Mouse (Mus musculus) hindbrain, embryonic 15.5 days (tissue): ENCODE data around the gene Klk1b24. TPM values are rescaled to one million over a fixed set of nuclear protein-coding genes. Genes with fewer than 3 reads are reported as not detected.
"Not testable (repeated sequence)": the region's sequence is repeated elsewhere in the genome, so short reads cannot be mapped to it uniquely, and the experiment has no call there.

Source experiments
- ATAC-seq: fragments of 200-750 bp; cut with Nextera tagmentation; 2 replicates; pipeline ENCODE4 v1.8.0; 2017; ENCODE audit warnings: low read depth, moderate number of reproducible peaks, moderate TSS enrichment; ENCODE audit not compliant: low FRiP score
- H3K27ac ChIP-seq: fragments of 300-500 bp; sonication (generic); replicated peaks from 2 replicates; pipeline ENCODE4 v1.5.1; 2015; ENCODE audit warnings: mild to moderate bottlenecking, inconsistent platforms
- H3K27me3 ChIP-seq: fragments of 300-500 bp; sonication (generic); 2 replicates; pipeline ENCODE4 v1.6.1; 2015; ENCODE audit warnings: control low read depth, inconsistent platforms
- H3K36me3 ChIP-seq: fragments of 300-500 bp; sonication (generic); 2 replicates; pipeline ENCODE4 v1.6.1; 2015; ENCODE audit warnings: control low read depth, inconsistent platforms
- H3K4me1 ChIP-seq: fragments of 300-500 bp; sonication (generic); replicated peaks from 2 replicates; pipeline ENCODE4 v1.6.1; 2015; ENCODE audit warnings: control low read depth, inconsistent platforms
- H3K4me2 ChIP-seq: fragments of 300-500 bp; sonication (generic); 2 replicates; pipeline ENCODE4 v1.6.1; 2015; ENCODE audit warnings: moderate library complexity, mild to moderate bottlenecking, inconsistent platforms
- H3K4me3 ChIP-seq: fragments of 300-500 bp; sonication (generic); 2 replicates; pipeline ENCODE4 v1.5.1; 2015; ENCODE audit warnings: mild to moderate bottlenecking, inconsistent platforms
- H3K9ac ChIP-seq: fragments of 300-500 bp; sonication (generic); 2 replicates; pipeline ENCODE4 v1.6.1; 2015; ENCODE audit warnings: inconsistent platforms
- H3K9me3 ChIP-seq: fragments of 300-500 bp; sonication (generic); 2 replicates; pipeline ENCODE4 v1.6.1; 2016; ENCODE audit warnings: control low read depth, inconsistent platforms
- WGBS: fragments of 180-500 bp; shearing (Covaris S2); methylation state at CpG from one replicate; pipeline ENCODE4 v1.1.7; 2015; 5-methylcytosine and 5-hydroxymethylcytosine counted together
- polyA plus RNA-seq: library from polyadenylated mRNA; unstranded; fragments of >200 nt; fragmentation: Nextera tagmentation; extraction: Ambion mirVana; gene quantifications from 2 replicates; pipeline ENCODE4 v1.2.1, GENCODE M21; 2015

The Klk1b24 gene
- polyA plus RNA-seq: not detected in 2 replicates

DNA sequence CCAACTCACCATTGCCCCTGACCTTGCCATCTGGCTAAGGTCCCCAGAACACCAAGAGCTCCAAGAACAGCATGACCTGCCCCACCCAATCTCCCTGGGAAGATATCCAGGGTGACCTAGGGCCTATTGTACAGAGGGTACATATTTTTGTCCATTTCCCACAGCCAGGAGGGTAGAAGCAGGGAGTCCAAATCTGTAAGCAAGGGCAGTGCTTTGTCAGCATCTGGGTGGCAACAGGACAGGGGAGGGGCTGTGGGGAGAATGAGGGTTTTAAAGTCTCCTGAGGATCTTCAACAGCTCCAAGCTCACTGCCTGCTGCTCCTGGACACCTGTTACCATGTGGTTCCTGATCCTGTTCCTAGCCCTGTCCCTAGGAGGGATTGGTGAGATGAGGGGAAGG, at the start of gene Klk1b24:
Klk1b24 (plus strand) TSS at position 301 of the 400 bp plus-strand sequence.
- not testable (repeated sequence) for H3K9ac ChIP-seq, H3K4me1 ChIP-seq, H3K9me3 ChIP-seq, H3K27ac ChIP-seq, H3K27me3 ChIP-seq, H3K36me3 ChIP-seq, H3K4me3 ChIP-seq, ATAC-seq, H3K4me2 ChIP-seq

DNA sequence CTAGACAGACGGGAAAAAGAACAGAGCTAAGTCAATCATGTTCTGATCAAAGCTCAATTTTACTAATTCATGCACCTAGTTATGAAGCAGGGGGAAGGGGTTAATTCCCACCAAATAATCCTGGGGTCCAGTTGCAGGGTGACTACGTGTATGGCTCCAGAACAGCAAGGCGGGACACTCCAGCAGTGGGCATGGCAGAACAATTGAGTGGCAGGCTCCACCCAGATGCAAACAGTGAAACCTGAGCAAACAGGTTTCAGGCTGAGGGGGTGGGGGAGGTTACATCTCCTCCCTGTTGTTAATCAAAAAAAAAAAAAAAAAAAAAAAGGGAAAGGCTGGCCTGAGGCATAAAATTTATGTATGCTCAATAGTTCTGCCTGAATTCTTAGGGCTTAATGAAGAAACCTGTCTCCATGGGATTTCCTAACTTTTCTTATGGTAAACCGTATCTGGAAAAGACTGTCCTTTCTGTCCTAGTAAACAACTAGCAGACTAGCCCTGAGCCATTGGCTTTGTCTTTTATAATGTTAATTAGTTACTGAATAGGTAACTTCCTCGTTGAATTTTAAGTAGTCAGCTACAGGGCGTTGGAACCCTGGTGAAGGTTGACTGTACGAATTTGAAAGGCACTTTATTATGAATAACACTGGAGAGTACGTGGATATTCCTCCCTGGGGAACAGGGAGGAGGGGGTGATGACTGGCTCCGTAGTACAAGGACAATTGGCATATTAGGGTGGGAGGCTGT, 8.6 kb upstream of the Klk1b24 start:
- Histone ChIP-seq H3K4me3 (no peak overlapping the region), H3K9me3 (no peaks in the 10 kb centered on the region), H3K36me3 (no peaks in the 10 kb centered on the region), H3K4me2 (no peak overlapping the region), H3K27me3 (no peaks in the 10 kb centered on the region), H3K27ac (no peak overlapping the region), H3K9ac (no peak overlapping the region), H3K4me1 (no peaks in the 10 kb centered on the region)
- ATAC-seq: no peak
- WGBS: 44% methylated on average over 9 of the region's 9 CpGs

DNA sequence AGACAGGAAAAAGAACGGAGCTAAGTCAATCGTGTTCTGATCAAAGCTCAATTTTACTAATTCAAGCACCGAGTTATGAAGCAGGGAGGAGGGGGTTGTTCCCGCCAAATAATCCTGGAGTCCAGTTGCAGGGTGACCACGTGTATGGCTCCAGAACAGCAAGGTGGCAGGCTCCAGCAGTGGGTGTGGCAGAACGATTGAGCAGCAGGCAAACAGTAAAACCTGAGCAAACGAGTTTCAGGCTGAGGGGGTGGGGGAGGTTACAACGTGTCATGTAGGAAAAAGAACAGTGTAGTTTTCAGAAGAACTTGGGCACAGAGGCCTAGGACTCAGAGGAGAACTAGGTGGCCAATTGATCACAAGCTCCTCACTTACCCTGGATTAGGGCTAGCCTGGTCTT, 1.5 kb upstream of the Klk1b24 start:
- H3K4me3 ChIP-seq, H3K9ac ChIP-seq, H3K27me3 ChIP-seq, H3K27ac ChIP-seq, H3K4me2 ChIP-seq, H3K9me3 ChIP-seq, H3K36me3 ChIP-seq, H3K4me1 ChIP-seq, ATAC-seq: not testable (repeated sequence)
- 75% methylated on average over 8 of the region's 8 CpGs for WGBS

DNA sequence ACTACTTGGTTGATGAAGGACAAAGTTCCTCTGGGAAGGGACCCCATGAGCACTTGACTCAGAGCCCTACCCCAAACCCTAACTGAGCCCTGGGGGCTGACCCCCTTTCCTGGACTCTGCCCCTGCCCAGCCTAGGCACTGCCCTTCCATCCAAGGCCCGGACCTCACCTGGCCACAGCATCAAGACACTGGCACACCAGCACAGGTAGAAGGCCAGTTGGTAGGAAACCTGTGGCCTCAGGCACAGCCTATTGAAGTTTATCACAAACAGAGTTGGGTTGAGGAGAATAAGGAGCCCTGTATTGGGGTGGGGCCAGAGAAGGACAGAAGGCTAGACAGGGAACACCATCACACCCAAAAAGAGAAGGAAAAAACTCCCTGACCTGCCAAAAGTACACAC, 5.4 kb downstream of the Klk1b24 start:
- not testable (repeated sequence) for ATAC-seq, H3K27ac ChIP-seq, H3K9ac ChIP-seq, H3K4me3 ChIP-seq, H3K27me3 ChIP-seq, H3K36me3 ChIP-seq, H3K9me3 ChIP-seq, H3K4me1 ChIP-seq, H3K4me2 ChIP-seq
- WGBS: 88% methylated on average over 1 of the region's 1 CpGs

DNA sequence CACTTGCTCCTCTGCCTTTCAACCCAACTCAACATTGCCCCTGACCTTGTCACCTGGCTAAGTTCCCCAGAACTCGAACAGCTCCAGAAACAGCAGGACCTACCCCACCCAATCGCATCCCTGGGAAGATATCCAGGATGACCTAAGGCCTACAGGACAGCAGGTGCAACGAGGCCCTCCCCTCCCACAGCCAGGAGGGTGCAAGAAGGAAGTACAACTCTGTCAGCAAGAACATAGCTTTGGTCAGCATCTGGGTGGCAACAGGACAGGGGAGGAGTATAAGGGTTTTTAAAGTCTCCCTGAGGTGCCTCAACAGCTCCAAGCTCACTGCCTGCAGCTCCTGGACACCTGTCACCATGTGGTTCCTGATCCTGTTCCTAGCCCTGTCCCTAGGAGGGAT, 9.9 kb downstream of the Klk1b24 start, which contains the start of gene Klk1b3:
Klk1b3 (plus strand) TSS at position 301 of the 400 bp plus-strand sequence.
- H3K36me3 ChIP-seq: no peaks in the 10 kb centered on the region
- H3K9me3 ChIP-seq: no peaks in the 10 kb centered on the region
- 63% methylated on average over 3 of the region's 3 CpGs for WGBS
- no peak for ATAC-seq
- no peak within 1 kb of the TSS for H3K9ac ChIP-seq
- H3K4me3 ChIP-seq: no peak within 1 kb of the TSS
- no peaks in the 10 kb centered on the region for H3K27me3 ChIP-seq
- H3K4me2 ChIP-seq: no peak within 1 kb of the TSS
- H3K4me1 ChIP-seq: no peaks in the 10 kb centered on the region
- H3K27ac ChIP-seq: no peak within 1 kb of the TSS

DNA sequence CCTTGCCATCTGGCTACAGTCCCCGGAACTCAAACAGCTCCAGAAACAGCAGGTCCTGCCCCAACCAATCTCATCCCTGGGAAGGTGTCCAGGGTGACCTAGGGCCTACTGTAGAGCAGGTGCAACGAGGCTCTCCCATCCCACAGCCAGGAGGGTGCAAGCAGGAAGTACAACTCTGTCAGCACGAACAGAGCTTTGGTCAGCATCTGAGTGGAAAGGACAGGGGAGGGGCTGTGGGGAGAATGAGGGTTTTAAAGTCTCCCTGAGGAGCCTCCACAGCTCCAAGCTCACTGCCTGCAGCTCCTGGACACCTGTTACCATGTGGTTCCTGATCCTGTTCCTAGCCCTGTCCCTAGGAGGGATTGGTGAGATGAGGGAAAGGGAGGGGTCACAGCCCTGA, 19.1 kb downstream of the Klk1b24 start, which contains the start of gene Klk1b4:
Klk1b4 (plus strand) TSS at position 301 of the 400 bp plus-strand sequence.
- H3K4me2 ChIP-seq, ATAC-seq, H3K4me1 ChIP-seq, H3K9me3 ChIP-seq, H3K27me3 ChIP-seq, H3K36me3 ChIP-seq, H3K9ac ChIP-seq, H3K4me3 ChIP-seq, H3K27ac ChIP-seq: not testable (repeated sequence)
- 60% methylated on average over 3 of the region's 3 CpGs for WGBS

DNA sequence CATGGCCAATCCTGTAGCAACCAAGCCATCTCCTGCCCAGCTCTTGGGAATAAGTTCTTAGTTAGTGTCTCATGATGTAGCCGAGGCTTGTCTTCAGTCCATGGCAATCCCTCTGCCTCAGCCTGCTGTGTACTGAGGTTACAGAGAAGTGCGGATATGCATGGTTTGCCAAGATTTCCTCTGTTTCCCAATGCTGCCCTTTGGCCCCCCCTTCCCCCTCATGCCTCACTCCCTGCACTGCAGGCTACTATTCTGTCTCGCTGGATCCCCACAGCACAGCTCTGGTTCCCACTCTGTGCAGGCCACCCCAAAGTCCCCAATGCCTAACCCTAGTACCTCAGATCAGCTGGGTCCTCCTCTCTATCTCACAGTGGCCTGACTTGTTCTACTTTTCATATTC, 20.3 kb downstream of the Klk1b24 start:
- no peak for ATAC-seq
- H3K4me3 ChIP-seq: no peak overlapping the region
- no peak overlapping the region for H3K4me2 ChIP-seq
- H3K9me3 ChIP-seq: no peaks in the 10 kb centered on the region
- no peak overlapping the region for H3K27ac ChIP-seq
- 77% methylated on average over 3 of the region's 3 CpGs for WGBS
- H3K36me3 ChIP-seq: no peaks in the 10 kb centered on the region
- H3K27me3 ChIP-seq: no peaks in the 10 kb centered on the region
- no peaks in the 10 kb centered on the region for H3K4me1 ChIP-seq
- no peak overlapping the region for H3K9ac ChIP-seq

DNA sequence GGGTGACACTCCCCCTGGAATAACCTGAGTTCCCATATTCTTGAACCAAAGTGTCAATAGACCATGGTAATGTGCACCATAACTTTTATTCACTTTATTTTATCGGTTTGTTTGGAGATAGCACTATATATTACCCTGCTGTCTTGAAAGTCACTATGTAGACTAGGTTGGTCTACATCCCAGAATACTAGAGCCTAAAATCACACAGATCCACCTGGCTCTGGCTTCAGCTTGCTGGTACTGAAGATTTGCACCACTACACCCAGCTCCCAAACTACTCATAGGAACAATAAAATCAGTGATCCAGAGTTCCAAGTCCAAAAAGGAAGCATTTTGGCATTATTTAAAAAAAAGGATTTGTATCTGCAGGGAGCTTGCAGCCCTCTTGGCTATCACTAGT, 27.6 kb downstream of the Klk1b24 start, which contains the start of gene Klk1b5:
Klk1b5 (plus strand) TSS at position 301 of the 400 bp plus-strand sequence.
- Histone ChIP-seq H3K9ac (no peak within 1 kb of the TSS), H3K36me3 (no peaks in the 10 kb centered on the region), H3K9me3 (no peaks in the 10 kb centered on the region), H3K4me3 (no peak within 1 kb of the TSS), H3K27me3 (no peaks in the 10 kb centered on the region), H3K4me1 (no peaks in the 10 kb centered on the region), H3K4me2 (no peak within 1 kb of the TSS), H3K27ac (no peak within 1 kb of the TSS)
- no peak for ATAC-seq
- WGBS: 97% methylated on average over 1 of the region's 1 CpGs

DNA sequence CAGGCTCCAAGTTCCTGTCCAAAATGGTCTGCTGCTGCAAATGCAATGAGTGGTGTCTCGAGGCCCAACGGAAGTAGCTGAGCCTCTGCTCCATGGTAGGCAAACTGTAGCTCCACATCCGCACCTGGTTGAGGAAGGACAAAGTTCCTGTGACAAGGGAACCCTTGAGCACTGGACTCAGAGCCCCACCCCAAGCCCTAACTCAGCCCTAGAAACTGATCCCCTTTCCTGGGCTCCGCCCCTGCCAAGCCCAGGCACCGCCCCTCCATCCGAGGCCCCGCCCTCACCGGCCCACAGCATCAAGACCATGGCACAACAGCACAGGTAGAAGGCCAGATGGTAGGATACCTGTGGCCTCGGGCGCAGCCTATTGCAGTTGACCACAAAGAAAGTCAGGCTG, 33.6 kb downstream of the Klk1b24 start:
- not testable (repeated sequence) for H3K9ac ChIP-seq, H3K27ac ChIP-seq, H3K4me2 ChIP-seq, H3K9me3 ChIP-seq, H3K4me3 ChIP-seq, H3K4me1 ChIP-seq, H3K27me3 ChIP-seq, ATAC-seq, H3K36me3 ChIP-seq
- 78% methylated on average over 10 of the region's 10 CpGs for WGBS

DNA sequence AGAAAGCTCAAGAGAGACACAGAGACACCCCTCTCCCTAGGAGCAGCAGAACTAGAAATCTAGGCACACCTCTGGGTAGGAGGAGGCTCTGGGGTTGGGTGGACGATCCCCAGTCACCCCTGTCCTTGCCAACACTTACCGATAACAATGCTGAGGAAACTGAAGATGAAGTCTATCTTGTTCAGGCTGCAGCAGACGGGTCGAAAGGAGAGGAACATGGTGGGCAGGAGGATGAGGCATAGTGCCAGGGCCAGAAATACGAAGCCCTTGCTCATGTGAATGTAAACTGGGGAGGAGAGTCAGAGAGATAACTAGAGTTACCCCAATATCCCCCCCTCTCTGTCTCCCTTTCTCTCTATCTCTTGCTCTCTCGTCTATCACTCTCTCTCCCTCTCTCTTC, 34.3 kb downstream of the Klk1b24 start:
- H3K9me3 ChIP-seq, H3K27ac ChIP-seq, ATAC-seq, H3K27me3 ChIP-seq, H3K4me3 ChIP-seq, H3K4me2 ChIP-seq, H3K4me1 ChIP-seq, H3K36me3 ChIP-seq, H3K9ac ChIP-seq: not testable (repeated sequence)
- WGBS: 77% methylated on average over 6 of the region's 6 CpGs

DNA sequence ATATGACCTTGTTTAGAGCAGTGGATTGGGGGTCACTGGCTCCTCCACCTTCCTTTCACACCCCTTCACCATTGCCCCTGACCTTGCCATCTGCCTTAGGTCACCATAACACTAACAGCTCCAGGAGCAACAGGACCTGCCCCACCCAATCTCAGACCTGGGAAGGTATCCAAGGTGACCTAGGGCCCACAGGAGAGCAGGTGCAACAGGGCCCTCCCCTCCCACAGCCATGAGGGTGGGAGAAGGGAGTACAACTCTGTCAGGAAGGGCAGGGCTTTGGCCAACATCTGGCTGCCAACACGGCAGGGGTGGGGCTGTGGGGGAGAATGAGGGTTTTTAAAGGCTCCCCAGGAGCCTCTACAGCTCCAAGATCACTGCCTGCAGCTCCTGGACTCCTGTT, 37.0 kb downstream of the Klk1b24 start, which contains the start of gene Klk1:
Klk1 (plus strand) TSS at position 285 of the 400 bp plus-strand sequence.
- Histone ChIP-seq H3K27me3 (no peaks in the 10 kb centered on the region), H3K4me2 (no peak within 1 kb of the TSS), H3K9ac (no peak within 1 kb of the TSS), H3K9me3 (no peaks in the 10 kb centered on the region), H3K4me1 (no peaks in the 10 kb centered on the region), H3K36me3 (no peaks in the 10 kb centered on the region), H3K27ac (no peak within 1 kb of the TSS), H3K4me3 (no peak within 1 kb of the TSS)
- WGBS: 43% methylated on average over 1 of the region's 1 CpGs
- ATAC-seq: no peak

DNA sequence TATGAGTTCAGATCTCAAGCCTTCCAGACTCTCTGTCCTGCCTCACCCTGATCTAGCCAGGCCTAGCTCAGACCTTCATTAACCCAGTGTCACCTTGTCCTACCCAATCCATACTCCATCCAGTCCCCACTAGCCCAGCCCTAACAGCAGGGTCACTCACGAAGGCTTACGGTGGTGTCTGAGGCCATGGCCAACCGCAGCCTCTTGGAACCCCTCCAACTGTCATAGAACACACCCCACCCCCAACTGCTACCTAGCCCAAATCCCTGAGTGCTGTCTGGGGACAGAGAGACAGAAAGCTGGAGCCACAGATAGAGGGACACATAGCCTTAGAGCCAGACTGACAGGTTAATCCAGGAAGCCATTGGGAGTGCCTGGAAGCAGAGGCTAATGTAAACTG, 47.9 kb downstream of the Klk1b24 start, which contains the start of gene Gm36864:
Gm36864 (plus strand) TSS at position 269 of the 400 bp plus-strand sequence.
- no peaks in the 10 kb centered on the region for H3K36me3 ChIP-seq
- no peaks in the 10 kb centered on the region for H3K27me3 ChIP-seq
- no peak within 1 kb of the TSS for H3K27ac ChIP-seq
- H3K9me3 ChIP-seq: no peaks in the 10 kb centered on the region
- no peak within 1 kb of the TSS for H3K4me2 ChIP-seq
- no peak for ATAC-seq
- no peaks in the 10 kb centered on the region for H3K4me1 ChIP-seq
- H3K4me3 ChIP-seq: no peak within 1 kb of the TSS
- WGBS: 88% methylated on average over 3 of the region's 3 CpGs
- H3K9ac ChIP-seq: no peak within 1 kb of the TSS

DNA sequence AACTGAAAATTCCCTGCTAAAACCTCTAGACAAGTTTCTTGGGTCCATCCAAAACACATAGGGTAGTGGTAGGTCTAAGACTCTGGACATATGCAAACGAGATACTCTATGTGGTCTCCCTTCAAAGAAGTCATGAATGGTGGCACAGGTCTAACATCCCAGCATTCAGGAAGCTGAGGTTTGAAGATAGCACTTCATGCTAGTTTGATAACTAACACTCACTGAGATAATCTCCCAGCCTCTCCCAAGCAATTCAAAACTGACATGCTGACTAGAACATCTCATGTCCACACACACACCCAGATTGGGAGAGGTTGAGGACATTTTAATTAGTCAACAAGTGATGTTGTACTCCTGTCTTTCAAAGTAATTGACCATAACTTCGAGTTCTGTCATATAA, 51.9 kb downstream of the Klk1b24 start:
- H3K27ac ChIP-seq: no peak overlapping the region
- no peaks in the 10 kb centered on the region for H3K27me3 ChIP-seq
- no peak overlapping the region for H3K9ac ChIP-seq
- no peak for ATAC-seq
- H3K4me1 ChIP-seq: no peaks in the 10 kb centered on the region
- WGBS: 58% methylated on average over 2 of the region's 2 CpGs
- no peak overlapping the region for H3K4me3 ChIP-seq
- no peaks in the 10 kb centered on the region for H3K36me3 ChIP-seq
- no peaks in the 10 kb centered on the region for H3K9me3 ChIP-seq
- H3K4me2 ChIP-seq: no peak overlapping the region
